Mouse (Mus musculus) heart, postnatal 0 days (tissue): ENCODE measurements around the gene Izumo4. TPM values are rescaled to one million over a fixed set of nuclear protein-coding genes. Genes with fewer than 3 reads are reported as not detected.

Source experiments
- ATAC-seq: fragments of 200-750 bp; cut with Nextera tagmentation; 2 replicates; pipeline ENCODE4 v1.8.0; 2017; ENCODE audit warnings: low read depth, moderate number of reproducible peaks, moderate library complexity; ENCODE audit not compliant: insufficient read depth
- DNase-seq: peaks from one replicate; pipeline ENCODE4 v3.0.0-alpha.2; 2016; ENCODE audit warnings: low spot score
- H3K27ac ChIP-seq: fragments of 300-500 bp; sonication (generic); 2 replicates; pipeline ENCODE4 v1.5.1; 2014; ENCODE audit warnings: low read depth, mild to moderate bottlenecking
- H3K27me3 ChIP-seq: fragments of 300-500 bp; sonication (generic); 2 replicates; pipeline ENCODE4 v1.6.1; 2014; ENCODE audit warnings: low read length, mixed read lengths; ENCODE audit not compliant: control insufficient read depth, insufficient read depth
- H3K36me3 ChIP-seq: fragments of 300-500 bp; sonication (generic); replicated peaks from 2 replicates; pipeline ENCODE4 v1.6.1; 2014; ENCODE audit warnings: low read length, mixed read lengths; ENCODE audit not compliant: control insufficient read depth, insufficient read depth
- H3K4me1 ChIP-seq: fragments of 300-500 bp; sonication (generic); 2 replicates; pipeline ENCODE4 v1.6.1; 2014; ENCODE audit warnings: antibody characterized with exemption; ENCODE audit not compliant: control insufficient read depth, insufficient read depth
- H3K4me2 ChIP-seq: fragments of 300-500 bp; sonication (generic); 2 replicates; pipeline ENCODE4 v1.6.1; 2014; ENCODE audit warnings: low read depth, mild to moderate bottlenecking, low read length, moderate library complexity
- H3K4me3 ChIP-seq: fragments of 300-500 bp; sonication (generic); 2 replicates; pipeline ENCODE4 v1.5.1; 2014; ENCODE audit warnings: low read depth, low read length
- H3K9ac ChIP-seq: fragments of 300-500 bp; sonication (generic); replicated peaks from 2 replicates; pipeline ENCODE4 v1.6.1; 2014; ENCODE audit warnings: low read depth, low read length, mixed read lengths
- H3K9me3 ChIP-seq: fragments of 300-500 bp; sonication (generic); replicated peaks from 2 replicates; pipeline ENCODE4 v1.6.1; 2016; ENCODE audit warnings: low read length; ENCODE audit not compliant: control insufficient read depth
- CTCF ChIP-seq: IDR thresholded peaks from 2 replicates; pipeline ENCODE4 v1.5.1; 2016; ENCODE audit warnings: antibody characterized with exemption, control low read depth, low read depth
- EP300 ChIP-seq: IDR thresholded peaks from 2 replicates; pipeline ENCODE4 v1.6.1; 2016; ENCODE audit warnings: antibody characterized with exemption, low read depth
- WGBS: fragments of 180-500 bp; shearing (Covaris S2); extraction: QIAGEN DNeasy Blood & Tissue Kit; methylation state at CpG from one replicate; pipeline ENCODE4 v1.1.7; 2014; 5-methylcytosine and 5-hydroxymethylcytosine counted together
- polyA plus RNA-seq: library from polyadenylated mRNA; unstranded; fragments of >200 nt; fragmentation: Nextera tagmentation; extraction: Ambion mirVana; gene quantifications from 2 replicates; pipeline ENCODE4 v1.2.1, GENCODE M21; 2015
- total RNA-seq: library from RNA; depleted of rRNA; stranded (reverse); fragments of >200 nt; gene quantifications from 2 replicates; pipeline ENCODE4 v1.2.3, GENCODE M21; 2014; ENCODE audit warnings: low replicate concordance

Izumo4 gene
- total and polyA plus RNA-seq, 2 experiments from 2014 or later = 3.6 to 6.9 TPM

- Histone ChIP-seq H3K27me3 (no peaks in the 10 kb centered on the region), H3K9ac (no peak overlapping the region), H3K4me1 (peaks cover 12% of the 10 kb centered on the region; the same call in 1 of the 2 replicates), H3K36me3 (peaks cover 36% of the 10 kb centered on the region), H3K27ac (peak overlapping the region; percentile 20; the same call in 1 of the 2 replicates), H3K4me3 (no peak overlapping the region), H3K4me2 (no peak overlapping the region), H3K9me3 (no peaks in the 10 kb centered on the region)
- DNase-seq (no peak), ATAC-seq (no peak)
- WGBS = 82% methylated on average over 12 of the region's 12 CpGs
- TF ChIP-seq CTCF (no peak), EP300 (no peak)
Observed at GRCm38 (mm10) chr10:80693401-80694045, 8.5 kb upstream of the Izumo4 start.

GRCm38 (mm10) chr10:80694159-80694938 is 7.6 kb upstream of the Izumo4 start:
- peaks cover 32% of the 10 kb centered on the region for H3K36me3 ChIP-seq
- 87% methylated on average over 13 of the region's 13 CpGs for WGBS
- no peak for TF ChIP-seq EP300
- no peak for TF ChIP-seq CTCF
- no peak overlapping the region; the same call in 1 of the 2 replicates for H3K4me2 ChIP-seq
- H3K4me1 ChIP-seq = peaks cover 12% of the 10 kb centered on the region; the same call in 1 of the 2 replicates
- H3K9me3 ChIP-seq = no peaks in the 10 kb centered on the region
- H3K27me3 ChIP-seq = no peaks in the 10 kb centered on the region
- H3K9ac ChIP-seq = no peak overlapping the region
- H3K27ac ChIP-seq = peak overlapping the region; percentile 55; the same call in 1 of the 2 replicates
- ATAC-seq (no peak), DNase-seq (no peak)
- H3K4me3 ChIP-seq = no peak overlapping the region

- DNase-seq (no peak), ATAC-seq (no peak)
- H3K27ac ChIP-seq = peak overlapping the region; percentile 55; the same call in 1 of the 2 replicates
- H3K4me3 ChIP-seq = no peak overlapping the region
- peaks cover 12% of the 10 kb centered on the region; the same call in 1 of the 2 replicates for H3K4me1 ChIP-seq
- no peaks in the 10 kb centered on the region for H3K9me3 ChIP-seq
- whole genome bisulfite sequencing = 60% methylated on average over 2 of the region's 2 CpGs
- no peak overlapping the region for H3K9ac ChIP-seq
- H3K27me3 ChIP-seq = no peaks in the 10 kb centered on the region
- TF ChIP-seq CTCF = no peak
- H3K36me3 ChIP-seq = peaks cover 24% of the 10 kb centered on the region
- peak overlapping the region; percentile 36; the same call in 1 of the 2 replicates for H3K4me2 ChIP-seq
Observed at GRCm38 (mm10) chr10:80695186-80695585, 6.8 kb upstream of the Izumo4 start.

- ATAC-seq (no peak), DNase-seq (no peak)
- Histone ChIP-seq H3K4me1 (peaks cover 15% of the 10 kb centered on the region; the same call in 1 of the 2 replicates), H3K9me3 (no peaks in the 10 kb centered on the region), H3K27me3 (no peaks in the 10 kb centered on the region), H3K4me3 (no peak overlapping the region), H3K36me3 (peaks cover 16% of the 10 kb centered on the region), H3K4me2 (peak overlapping the region; percentile 19; the same call in 1 of the 2 replicates), H3K9ac (no peak overlapping the region), H3K27ac (peak overlapping the region; percentile 55)
- TF ChIP-seq CTCF = no peak
- TF ChIP-seq EP300 = no peak
- WGBS = 66% methylated on average over 10 of the region's 10 CpGs
Observed at GRCm38 (mm10) chr10:80695801-80696501, 6.0 kb upstream of the Izumo4 start.
